Mouse (Mus musculus) 3134 (cell line): Measurements from ENCODE around the gene Extl2.

Experiments used
- DNase-seq: peaks from one replicate; pipeline ENCODE4 v3.0.0-alpha.2; 2011; ENCODE audit warnings: low spot score; ENCODE audit not compliant: insufficient read length; ENCODE audit errors: extremely low read depth

Gene Extl2

DNA sequence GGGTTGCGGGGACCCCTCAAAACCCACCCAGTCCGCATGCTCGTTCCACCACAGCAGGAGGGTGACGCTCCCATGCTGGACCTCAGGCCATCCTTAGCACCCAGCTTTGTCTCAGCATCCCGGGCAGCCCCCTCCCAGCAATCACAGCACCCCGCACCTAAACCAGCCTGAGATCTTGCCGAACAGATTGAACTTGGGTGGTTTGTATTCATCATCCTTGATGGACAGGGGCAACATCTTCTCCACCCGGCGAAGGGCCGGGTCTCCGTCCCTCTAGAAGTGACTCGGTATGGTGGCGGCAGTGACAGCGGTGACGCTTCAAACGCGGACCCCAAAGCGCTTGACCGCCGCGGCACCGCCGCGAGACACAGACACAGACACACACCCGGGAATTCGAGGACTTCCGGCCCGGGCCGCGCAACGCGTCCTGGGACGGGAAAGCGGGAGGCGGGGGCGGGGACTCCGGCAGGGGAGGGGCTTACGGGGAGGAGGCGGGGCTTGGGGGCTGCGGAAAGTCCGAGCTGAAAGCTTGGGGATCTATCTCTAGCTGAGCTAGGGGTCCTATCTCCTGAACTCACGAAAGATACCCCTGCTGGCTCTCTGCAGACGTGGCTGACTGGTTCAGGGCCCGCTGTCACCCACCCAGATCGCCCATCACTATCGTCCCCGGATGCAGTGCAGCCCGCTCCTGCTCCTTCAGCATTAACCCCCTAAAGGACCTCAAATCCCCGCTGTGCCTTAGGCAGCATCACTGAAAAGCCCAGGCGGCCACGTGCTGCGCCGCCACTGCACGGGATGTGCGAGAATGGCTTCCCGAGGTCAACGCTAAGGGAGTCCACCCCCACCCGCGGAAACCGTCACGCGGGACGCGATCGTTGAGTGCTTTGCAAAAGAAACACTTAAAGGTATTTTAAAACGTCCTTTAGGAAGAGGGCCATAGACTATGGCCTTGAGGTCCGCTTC, at the start of gene Extl2, which contains the start of gene Slc30a7:
Extl2 (plus strand) TSS at position 485 of the 963 bp plus-strand sequence.
Slc30a7 (minus strand) TSS at position 429 of the 963 bp plus-strand sequence.
- peak; percentile 92 for DNase-seq

DNA sequence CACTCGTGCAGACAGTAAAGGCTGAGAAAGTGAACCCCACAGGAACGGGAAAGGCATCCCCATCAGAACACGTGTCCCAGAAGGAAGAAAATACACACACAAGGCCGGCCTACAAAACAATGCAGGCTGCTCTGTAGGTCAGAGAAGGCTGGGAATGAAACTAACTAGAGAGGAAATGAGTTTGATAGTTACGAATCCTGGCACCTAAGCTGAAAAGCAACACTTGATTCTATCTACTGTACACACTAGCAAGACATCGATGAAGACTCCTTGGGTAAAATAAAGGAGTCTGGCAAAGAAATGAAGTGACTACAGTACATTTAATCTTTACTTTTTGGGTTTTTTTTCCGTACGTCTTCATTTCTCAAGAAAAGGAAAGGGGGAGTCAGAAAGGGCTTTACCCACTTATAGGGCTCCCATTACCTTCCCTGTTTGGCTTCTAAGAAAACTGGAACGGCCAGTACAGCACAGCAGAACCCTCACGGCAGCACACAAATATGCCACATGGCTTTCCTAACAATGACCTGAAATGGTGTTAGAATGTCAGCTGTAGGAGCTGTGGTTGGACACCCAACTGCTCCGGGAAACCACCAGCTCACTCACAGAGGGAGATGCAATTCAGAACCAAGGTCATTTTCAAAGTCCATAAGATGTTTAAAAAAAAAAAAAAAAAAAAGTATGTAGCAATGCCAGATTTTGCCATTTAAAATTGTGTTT, 45.8 kb upstream of the Extl2 start:
- no peak for DNase-seq

DNA sequence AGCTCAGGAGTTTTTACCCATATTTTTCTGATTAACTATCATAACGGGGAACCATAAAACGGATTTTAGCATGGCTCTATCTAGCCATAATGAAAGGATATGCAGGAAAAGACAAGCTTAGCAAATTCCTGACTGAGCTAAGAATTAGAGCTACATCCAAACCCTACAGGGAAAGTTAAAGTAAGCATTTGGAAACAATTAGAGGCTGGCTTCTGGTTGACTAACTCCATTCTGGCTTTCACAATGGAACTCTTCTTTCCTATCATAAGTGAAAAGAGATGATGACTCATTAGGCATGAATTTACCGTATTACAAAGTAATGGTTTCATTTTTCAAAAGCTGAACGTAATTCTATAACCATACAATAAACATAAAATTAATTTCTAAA, 45.2 kb upstream of the Extl2 start:
- peak; percentile 53 for DNase-seq

DNA sequence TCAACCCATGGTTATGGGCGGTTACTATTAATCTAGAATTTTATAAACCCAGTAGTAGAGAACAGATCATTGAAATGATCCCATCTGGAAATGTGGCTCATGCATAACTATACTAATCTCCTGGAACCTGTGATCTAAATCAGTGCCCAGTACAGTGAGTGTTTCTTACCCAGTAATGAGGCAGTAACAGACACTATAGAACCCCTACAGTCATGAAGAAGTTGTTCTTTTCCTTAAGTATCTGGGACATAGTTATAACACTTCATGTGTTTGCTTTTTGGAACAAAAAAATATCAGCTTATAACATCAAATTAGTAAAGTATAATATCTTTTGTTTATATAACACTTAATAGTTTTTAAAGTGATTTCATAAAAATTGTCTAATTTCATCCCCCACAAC, 43.7 kb upstream of the Extl2 start:
- no peak for DNase-seq

DNA sequence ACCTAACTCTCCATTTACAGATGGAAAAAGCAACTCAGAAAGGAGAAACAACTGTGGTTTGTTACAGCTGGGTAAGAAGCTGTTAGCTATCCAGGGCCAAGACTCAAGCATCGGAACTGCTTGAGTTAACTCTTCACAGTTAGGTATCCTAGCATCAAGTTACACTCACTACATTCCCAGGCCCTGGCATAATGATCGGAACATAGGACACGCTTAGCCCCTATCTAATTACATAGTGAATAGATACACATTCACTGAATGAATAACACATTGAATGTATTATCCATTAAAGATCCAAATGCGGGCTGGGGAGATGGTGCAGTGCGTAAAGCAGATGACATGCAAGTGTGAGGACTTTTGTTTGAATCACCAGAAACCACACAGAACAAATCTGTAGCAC, 43.2 kb upstream of the Extl2 start:
- no peak for DNase-seq

DNA sequence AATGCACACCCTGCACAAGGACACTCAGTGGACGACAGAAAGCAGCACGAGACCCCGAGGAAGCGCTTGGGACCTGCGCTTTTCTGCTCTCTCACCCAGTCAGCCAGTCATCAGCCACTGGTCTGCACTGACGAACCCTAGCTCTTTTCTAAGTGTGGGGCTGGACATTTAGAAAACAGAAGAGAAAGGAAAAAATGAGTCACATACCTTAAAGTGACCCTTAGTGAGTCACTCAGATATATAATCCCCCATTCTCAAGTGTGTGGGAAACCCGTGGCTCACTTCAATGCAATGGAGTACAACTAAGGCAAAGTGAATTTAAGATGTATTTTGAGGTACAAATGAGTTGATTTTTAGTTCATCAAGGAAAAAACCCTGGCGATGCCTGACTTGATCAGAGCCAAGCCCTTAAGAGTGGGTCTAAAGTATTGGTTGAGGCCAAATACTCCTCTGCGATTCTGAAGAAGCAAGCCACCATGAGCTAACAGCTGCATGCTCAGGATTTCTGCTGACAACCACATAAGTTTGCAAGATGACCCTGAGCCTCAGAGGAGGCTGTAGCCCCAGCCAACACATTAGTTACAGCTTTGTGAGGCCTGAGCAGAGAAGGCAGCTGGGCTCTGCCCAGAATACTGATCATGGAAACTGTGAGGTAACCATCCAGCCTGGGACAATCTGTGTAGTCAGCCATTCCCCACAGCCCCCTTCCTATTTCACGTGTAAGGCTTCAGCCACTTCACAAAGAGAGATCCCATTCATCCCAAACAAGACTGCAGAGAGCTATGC, 38.3 kb upstream of the Extl2 start:
- peak; percentile 72 for DNase-seq

DNA sequence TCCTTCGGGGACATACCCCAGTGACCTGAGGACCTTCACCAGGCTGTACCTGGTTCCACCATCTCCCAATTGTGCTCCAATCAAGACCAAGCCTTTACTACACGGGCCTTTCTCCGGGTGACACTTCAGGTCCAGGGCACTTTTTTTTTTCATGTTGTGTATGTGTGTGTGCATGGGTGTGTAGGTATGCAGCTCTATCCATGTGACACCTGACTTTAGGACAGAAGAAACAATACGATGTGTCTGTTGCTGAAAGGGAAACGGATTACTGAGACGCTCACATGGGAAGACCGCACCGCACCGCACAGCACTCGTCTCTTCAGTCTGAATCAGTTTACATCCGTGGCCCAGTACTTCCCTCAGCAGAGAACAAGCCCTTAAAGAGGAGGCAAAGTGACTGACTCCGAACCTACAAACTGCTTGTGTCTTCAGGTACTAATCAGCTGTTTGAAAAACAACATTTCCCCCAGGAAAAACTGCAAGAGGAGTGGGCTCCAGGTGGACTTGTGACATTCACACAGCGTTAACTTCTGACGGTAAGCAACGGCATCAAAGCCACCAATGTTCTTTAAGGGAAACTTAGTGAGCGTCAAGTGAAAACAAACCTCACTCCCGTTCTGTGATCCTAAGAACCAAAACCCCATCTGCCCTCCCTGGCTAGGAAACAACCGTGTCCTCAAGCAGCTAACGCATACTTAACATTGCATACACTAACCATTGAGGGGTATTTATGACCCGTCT, 36.0 kb upstream of the Extl2 start:
- DNase-seq = no peak

DNA sequence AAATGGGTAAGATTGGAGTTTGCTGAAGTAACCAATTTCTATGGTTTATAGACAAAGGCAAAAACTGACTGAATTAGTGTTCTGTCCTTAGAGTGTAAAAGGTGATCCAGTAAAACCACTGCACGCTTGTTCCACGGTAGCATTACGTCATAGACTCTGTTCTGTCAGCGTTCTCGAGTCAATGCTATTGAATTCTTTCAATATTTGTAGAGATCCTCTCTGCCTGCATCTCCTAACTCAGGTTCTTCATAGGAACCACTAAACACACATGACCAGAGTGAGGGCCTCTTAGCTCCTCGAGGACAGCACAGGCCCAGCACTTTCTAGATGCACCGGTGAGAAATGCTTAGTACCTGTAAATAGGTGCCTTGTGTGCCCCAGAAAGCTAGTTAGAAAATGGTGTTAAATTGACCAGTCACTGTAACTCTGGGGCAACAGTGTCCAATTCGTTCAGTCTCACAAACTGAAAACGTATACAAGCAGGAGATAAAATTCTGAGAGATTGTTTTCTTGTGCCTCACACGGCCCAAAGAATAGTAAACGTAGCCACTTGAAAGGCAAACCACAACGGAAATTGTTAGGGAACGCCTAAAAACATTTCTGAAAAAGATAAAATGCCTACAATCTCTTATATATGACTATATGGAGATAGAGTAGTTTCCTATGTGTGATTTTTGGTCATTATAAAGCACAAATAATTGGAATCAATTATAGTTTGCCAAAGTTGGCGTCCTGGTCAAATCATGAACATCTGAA, 35.2 kb upstream of the Extl2 start:
- DNase-seq = no peak

DNA sequence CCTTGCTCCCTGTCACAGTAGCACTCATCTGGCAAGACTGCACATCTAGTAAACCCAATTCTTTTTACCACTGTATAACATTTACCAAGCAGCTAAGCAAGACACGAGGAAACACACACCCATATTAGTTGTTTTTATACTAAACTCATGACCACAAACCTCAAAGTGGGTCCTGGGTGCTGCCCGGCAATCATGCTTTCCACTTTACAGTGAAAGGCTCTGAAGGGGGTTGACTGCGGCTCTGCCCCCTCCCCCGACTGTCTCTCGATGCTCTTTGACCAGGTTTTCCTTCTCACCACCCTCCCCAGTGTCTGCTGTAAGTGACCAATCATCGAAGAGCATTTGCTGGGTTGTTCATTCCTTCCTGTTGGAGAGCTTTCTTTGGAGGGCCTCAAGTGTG, 33.0 kb upstream of the Extl2 start:
- no peak for DNase-seq

DNA sequence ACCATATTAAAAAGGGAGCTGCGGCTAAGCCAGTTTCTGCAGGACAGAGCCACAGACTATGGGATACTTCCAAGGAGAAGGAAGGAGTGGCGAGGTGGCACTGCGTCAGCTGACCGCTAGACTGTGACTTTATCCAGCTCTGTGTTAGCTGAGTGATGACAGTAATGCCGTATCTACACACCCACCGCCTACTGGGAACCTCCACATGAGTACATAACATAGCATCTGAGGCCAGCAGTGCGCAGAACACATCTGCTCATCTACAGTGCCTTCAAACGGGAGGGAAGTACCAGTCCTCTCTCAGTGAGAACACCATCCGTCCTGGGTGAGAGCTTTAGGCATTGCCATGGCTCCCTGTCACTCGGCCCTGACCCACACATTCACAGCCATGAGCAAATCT, 32.3 kb upstream of the Extl2 start:
- no peak for DNase-seq

DNA sequence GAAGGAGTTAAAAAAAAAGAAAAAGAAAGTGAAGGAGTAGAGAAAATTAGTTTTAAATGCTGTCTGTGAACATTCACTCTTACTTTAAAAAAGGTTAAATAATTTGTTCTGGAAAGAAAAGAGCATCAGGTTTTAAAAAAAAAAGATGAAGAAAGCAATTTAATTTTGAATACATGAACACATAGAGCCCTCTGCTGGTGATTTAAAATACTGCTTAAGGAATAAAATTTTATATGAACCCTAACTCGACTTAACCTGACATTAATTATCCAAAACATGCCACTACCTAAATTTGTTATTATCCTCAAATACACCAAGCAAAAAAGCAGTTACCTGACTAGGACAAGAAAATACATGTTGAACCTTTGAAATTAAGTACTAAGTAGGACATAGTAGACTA, 28.3 kb upstream of the Extl2 start:
- no peak for DNase-seq

DNA sequence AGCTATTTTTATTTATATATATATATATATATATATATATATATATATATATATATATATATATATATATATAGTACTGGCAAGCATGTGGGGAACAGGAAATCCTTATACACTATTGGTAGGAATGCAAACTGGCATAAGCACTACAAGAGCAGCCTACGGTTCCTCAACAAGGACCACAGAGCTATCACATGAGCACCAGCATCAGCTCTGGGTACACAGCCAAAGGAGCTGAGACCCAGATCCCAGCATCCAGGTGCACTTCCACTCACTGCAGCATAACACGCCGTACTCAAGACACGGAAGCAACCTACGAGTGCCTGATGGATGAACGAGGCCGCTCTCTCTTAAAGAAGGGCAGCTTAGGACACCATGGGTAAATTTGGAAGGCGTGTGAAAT, 24.0 kb upstream of the Extl2 start:
- no peak for DNase-seq

DNA sequence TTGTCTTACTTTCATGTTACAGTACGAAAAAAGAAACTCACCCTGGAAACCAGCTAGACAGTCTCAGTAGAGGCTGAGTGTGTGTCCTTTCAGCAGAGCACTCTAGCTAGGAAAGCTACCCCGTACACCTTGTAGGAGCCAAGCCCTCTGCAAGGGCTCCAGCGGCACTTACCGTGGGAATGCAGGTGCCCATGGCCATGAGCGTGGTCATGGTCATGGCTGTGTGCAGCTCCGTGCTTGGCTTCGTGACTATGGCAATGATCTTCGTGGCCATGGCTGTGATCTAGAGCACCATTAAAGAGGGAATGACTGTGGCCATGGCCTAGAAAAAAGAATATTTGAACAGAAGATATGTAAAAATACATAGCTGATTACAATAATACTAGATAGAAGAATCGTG, 22.6 kb upstream of the Extl2 start:
- DNase-seq = no peak

DNA sequence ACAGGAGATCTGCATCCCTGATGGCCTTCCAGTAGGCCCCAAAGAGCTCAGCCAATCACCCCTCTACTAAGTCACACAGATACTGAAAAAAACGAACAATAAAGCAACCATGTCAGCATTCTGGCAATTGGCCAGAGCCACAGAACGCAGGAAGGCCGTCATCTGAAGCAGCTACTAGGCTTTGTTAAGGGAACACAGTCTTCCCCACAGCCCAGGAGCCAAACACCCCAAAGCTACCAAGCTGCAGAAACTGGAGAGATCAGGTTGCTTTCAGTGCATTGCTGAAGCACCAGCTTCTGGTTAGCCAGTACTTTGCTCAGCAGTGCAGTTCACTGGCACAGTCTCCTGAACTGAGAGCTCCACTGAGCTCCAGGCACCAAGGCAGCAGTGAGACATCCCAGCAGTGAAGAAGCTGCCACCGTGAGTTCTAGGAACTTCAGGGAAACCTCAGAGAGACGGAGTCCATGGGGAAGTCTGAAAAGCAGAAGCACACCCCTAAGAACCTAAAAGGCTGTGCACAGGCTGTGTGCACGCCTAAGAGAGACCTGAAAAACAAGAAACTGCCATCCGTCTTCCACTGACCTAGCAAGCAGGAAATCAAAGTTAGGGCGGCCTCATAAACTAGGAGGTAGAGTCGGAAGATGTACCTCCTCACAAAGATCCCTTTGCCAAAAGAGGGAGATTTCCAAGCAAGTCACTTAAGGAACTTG, 21.9 kb upstream of the Extl2 start:
- no peak for DNase-seq

DNA sequence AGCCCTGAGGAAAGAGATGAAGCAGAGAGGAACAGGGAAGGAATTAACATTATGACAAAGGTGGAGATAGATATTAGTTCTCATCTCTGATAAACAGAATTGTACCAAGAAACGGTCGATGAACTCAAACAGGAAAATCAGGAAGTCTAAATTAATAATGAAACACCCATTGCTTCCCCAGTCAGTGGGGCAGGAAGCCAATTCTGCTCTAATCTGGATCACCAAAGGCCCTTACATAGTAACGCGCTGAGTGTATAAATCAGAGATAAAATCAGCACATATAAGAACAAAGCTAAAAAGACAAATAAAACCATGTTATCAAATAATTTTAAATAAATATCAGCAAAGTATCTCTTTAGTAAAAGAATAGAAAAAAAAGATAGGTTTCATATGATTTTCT, 15.2 kb upstream of the Extl2 start:
- DNase-seq = no peak

DNA sequence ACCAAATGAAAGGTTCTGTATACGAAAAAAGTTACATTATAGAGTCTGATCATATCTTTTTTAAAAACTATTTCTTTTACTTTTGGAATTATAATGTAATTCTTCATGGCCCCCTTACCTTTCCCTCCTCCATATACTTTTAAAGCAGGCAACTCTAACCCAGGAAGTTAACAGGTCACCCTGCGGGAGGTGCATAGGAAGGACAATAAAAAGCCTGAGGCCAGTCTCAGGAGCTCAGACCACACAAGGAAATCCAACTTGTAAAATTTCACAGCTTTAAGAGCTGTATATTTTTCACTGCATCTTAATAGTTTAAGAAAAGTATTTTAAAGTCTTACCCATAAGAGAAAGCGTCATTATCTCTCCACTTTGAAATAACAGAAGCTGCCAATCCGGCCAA, 14.7 kb upstream of the Extl2 start:
- DNase-seq = no peak

DNA sequence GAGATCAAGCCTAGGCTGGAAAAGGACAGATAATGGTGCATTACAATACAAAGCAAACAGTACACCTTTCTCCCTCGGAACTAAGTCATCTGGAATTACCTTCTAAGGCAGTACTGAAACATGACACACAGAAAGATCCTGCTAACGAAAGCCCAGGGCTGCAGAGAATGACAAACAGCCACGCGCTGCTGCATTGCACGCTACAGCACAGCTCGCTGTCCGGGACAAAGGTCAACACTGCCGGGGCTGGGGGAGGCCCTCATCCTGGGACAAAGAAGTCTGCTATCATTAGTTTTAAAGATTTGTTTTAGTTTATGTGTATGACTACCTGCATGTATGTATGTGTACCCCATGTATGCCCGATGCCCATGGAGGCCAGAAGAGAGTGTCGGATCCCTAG, 14.2 kb upstream of the Extl2 start:
- DNase-seq = no peak

DNA sequence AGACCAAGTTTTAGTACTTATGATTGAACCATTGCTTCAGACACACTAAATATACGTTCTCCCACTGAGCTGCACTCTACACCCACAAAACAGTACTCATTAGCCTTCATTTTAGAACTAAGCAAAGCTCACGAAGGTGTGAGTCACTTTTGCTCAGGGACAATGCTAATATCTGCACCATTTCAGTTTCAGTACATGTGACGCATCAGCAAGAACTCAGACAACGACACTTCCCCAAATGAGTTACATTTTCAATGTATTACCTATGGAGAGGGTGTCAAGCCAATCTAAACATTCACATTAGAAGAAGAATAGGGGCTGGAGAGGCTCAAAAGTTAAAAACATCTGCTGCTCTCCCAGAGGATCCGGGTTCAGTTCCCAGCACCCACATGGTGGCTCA, 10.3 kb upstream of the Extl2 start:
- DNase-seq = no peak
